Mouse (Mus musculus): ENCODE data around the gene Obscn. TPM values are rescaled to one million over a fixed set of nuclear protein-coding genes. Genes with fewer than 3 reads are reported as not detected.

Obscn gene
- total and polyA plus RNA-seq, 2 experiments from 2014 or later = 0.38 to 2.1 TPM

DNA sequence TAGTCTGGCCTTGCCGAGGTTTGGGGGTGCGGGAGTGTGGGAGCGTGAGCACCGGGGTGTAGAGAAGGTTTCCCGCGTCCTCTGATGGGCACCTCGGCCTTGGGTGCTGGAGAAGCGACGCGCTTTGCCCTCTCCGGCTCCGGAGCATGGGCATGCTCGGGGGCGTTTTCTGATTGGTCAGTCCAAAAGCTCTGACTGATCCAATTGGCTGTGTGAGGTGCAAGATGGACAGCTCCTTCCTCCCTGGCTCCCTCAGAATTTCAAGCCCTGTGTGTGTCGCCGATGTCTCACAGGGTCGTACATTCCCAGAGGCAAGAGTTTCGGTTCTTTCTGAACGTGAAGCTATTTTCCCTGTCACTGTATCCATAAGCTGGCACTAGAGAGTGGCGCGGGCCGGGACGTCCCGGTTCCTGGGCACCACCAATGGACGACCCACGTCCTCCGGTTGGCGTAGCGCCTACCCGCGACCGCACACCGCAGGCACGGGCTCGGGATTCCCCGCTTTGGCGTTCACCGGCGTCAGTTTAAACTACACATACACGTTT is 176.2 kb downstream of the Obscn start:
- peak overlapping the region; percentile 41 for H3K4me3 ChIP-seq (ENCODE audit: low read depth, low read length)
- H3K27me3 ChIP-seq (ENCODE audit: insufficient read depth, low read length) = no peaks in the 10 kb centered on the region
- H3K9me3 ChIP-seq (ENCODE audit: low read length) = no peaks in the 10 kb centered on the region
- peak overlapping the region; percentile 71 for H3K4me2 ChIP-seq (ENCODE audit: low read depth, low read length, poor library complexity, severe bottlenecking)
- DNase-seq (ENCODE audit: low spot score) = peak; percentile 91
- ATAC-seq (ENCODE audit: low FRiP score) = peak; percentile 83
- peak overlapping the region; percentile 62 for H3K9ac ChIP-seq (replicated peaks; ENCODE audit: low read length, poor library complexity, severe bottlenecking)
- H3K27ac ChIP-seq (ENCODE audit: low read depth, low read length) = peak overlapping the region; percentile 73
- 2% methylated on average over 40 of the region's 40 CpGs for WGBS
- H3K4me1 ChIP-seq (ENCODE audit: insufficient read depth, low read length) = peaks cover 9% of the 10 kb centered on the region
- H3K36me3 ChIP-seq (ENCODE audit: insufficient read depth, low read length) = no peaks in the 10 kb centered on the region
- peak; percentile 60 for TF ChIP-seq CTCF (IDR thresholded peaks at IDR 0.05)

DNA sequence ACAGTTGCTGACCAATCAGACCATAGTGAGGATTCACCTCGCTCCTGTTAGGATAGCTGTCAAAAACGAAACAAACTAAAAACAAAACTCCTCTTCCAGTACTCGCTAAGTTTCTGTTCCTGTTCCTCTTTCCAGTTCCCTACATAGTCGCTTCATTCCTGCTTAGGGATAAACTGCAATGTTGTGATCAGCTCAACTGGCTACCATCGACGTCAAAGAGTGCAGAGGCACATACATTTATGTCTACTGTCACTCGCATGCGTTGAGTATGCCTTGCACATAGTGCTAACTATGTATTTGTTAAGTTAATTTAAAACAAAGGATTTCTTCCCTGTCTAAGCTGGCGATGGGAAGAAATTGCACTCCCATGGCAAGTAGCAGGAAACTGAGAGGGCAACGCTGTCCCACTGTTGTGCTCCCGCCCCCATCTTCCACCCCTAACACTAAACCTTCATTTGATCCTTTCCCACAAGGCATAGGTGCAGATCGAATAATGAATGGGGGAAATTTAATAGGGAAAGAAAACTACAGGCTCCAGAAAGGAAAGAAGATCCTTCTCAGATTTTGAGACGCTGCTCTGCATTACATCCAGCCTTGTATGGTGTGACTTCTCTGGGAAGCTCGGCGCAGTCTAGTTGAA is 176.9 kb downstream of the Obscn start:
- no peaks in the 10 kb centered on the region for H3K9me3 ChIP-seq (ENCODE audit: low read length)
- H3K9ac ChIP-seq (replicated peaks; ENCODE audit: low read length, poor library complexity, severe bottlenecking) = peak overlapping the region; percentile 62; the same call in 1 of the 2 replicates
- DNase-seq (ENCODE audit: low spot score) = no peak
- peak overlapping the region; percentile 71 for H3K4me2 ChIP-seq (ENCODE audit: low read depth, low read length, poor library complexity, severe bottlenecking)
- H3K27me3 ChIP-seq (ENCODE audit: insufficient read depth, low read length) = no peaks in the 10 kb centered on the region
- peak overlapping the region; percentile 41 for H3K4me3 ChIP-seq (ENCODE audit: low read depth, low read length)
- TF ChIP-seq CTCF (IDR thresholded peaks at IDR 0.05) = no peak
- no peaks in the 10 kb centered on the region for H3K36me3 ChIP-seq (ENCODE audit: insufficient read depth, low read length)
- H3K27ac ChIP-seq (ENCODE audit: low read depth, low read length) = peak overlapping the region; percentile 73
- WGBS = 31% methylated on average over 15 of the region's 15 CpGs
- H3K4me1 ChIP-seq (ENCODE audit: insufficient read depth, low read length) = peaks cover 9% of the 10 kb centered on the region
- no peak for ATAC-seq (ENCODE audit: low FRiP score)

DNA sequence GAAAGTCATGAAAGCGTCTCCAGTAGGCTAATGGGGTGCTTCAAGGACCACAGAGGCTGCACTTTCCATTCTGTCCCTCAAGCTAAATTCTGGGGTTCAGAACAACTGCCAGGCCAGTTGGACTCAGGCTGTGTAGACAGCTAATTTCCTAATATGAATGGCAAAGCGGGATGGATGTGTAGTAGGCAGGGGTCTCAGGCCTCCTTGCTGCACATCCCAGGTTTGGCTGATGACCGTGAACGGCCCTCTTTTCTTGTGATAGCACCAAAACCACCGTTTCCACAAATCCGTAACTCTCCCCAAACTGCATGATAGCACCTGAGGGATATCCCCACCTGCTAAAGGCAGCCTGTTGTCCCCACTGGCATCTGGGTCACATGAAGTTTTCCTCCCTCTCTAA is 177.7 kb downstream of the Obscn start:
- H3K4me1 ChIP-seq (ENCODE audit: insufficient read depth, low read length) = peaks cover 9% of the 10 kb centered on the region
- DNase-seq (ENCODE audit: low spot score) (no peak), ATAC-seq (ENCODE audit: low FRiP score) (no peak)
- 79% methylated on average over 6 of the region's 6 CpGs for WGBS
- no peaks in the 10 kb centered on the region for H3K9me3 ChIP-seq (ENCODE audit: low read length)
- H3K4me3 ChIP-seq (ENCODE audit: low read depth, low read length) = no peak overlapping the region
- TF ChIP-seq CTCF (IDR thresholded peaks at IDR 0.05) = no peak
- peak overlapping the region; percentile 1 for H3K4me2 ChIP-seq (ENCODE audit: low read depth, low read length, poor library complexity, severe bottlenecking)
- no peak overlapping the region for H3K27ac ChIP-seq (ENCODE audit: low read depth, low read length)
- no peaks in the 10 kb centered on the region for H3K27me3 ChIP-seq (ENCODE audit: insufficient read depth, low read length)
- H3K9ac ChIP-seq (replicated peaks; ENCODE audit: low read length, poor library complexity, severe bottlenecking) = no peak overlapping the region
- H3K36me3 ChIP-seq (ENCODE audit: insufficient read depth, low read length) = no peaks in the 10 kb centered on the region

DNA sequence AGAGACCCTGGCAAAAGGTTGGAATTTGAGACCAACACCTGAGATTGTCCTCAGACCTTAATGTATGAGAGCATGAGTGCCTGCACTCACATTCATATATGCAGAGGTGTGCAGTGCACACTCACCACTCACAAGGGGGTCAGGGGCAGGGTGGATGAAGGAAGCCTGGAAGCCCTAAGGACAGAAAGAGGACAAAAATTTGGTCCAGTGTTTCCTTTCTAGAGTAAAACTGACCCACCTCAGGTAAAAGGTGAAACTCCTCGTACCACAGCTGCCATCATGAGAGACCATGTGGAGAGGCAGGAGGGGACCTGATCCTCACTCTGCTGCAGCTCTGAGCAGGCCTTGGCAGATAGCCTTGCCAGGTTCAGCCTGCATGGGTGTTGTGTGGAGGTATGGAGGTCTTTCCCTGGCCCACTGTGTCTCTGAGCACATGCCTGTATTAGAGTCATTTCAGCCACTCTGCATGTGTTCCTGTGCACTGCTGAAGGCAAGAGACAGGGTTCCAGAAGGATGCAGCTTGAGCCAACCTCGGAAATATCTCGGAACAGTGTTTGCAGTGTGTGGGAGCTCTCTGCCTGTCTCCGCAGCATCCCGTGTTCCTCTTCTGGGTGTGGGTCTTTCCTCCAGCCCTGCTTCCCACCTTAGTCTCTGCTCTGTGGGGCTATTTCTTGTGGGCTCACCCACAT is 178.8 kb downstream of the Obscn start:
- H3K36me3 ChIP-seq (ENCODE audit: insufficient read depth, low read length) = no peaks in the 10 kb centered on the region
- H3K4me1 ChIP-seq (ENCODE audit: insufficient read depth, low read length) = peaks cover 9% of the 10 kb centered on the region
- ATAC-seq (ENCODE audit: low FRiP score) = no peak
- WGBS = 89% methylated on average over 5 of the region's 5 CpGs
- no peaks in the 10 kb centered on the region for H3K9me3 ChIP-seq (ENCODE audit: low read length)
- peak overlapping the region; percentile 67 for H3K4me2 ChIP-seq (ENCODE audit: low read depth, low read length, poor library complexity, severe bottlenecking)
- H3K9ac ChIP-seq (replicated peaks; ENCODE audit: low read length, poor library complexity, severe bottlenecking) = peak overlapping the region; percentile 82
- TF ChIP-seq CTCF (IDR thresholded peaks at IDR 0.05) = no peak
- no peaks in the 10 kb centered on the region for H3K27me3 ChIP-seq (ENCODE audit: insufficient read depth, low read length)
- H3K4me3 ChIP-seq (ENCODE audit: low read depth, low read length) = peak overlapping the region; percentile 81
- H3K27ac ChIP-seq (ENCODE audit: low read depth, low read length) = no peak overlapping the region
- no peak for DNase-seq (ENCODE audit: low spot score)

DNA sequence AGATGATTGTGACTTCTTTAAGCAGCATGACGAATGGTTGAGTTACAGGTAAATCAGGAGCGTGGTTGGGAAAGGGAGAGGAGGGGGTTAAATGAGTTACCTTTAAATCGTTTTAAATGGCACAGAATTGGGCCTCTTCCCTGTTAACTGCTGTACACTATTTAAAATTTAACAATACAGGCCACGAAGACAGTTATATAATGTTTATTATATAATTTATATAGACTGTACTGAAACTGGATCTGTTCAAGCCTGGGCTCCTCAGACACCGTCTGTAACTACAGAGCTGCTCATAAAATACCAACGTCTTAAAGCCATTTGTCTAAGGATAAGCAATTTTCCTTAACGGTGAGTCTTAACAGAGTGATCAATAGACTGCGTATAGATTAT is 180.3 kb downstream of the Obscn start:
- peaks cover 13% of the 10 kb centered on the region for H3K4me1 ChIP-seq (ENCODE audit: insufficient read depth, low read length)
- 15% methylated on average over 8 of the region's 8 CpGs for WGBS
- no peak overlapping the region for H3K27ac ChIP-seq (ENCODE audit: low read depth, low read length)
- no peaks in the 10 kb centered on the region for H3K27me3 ChIP-seq (ENCODE audit: insufficient read depth, low read length)
- peak overlapping the region; percentile 67 for H3K4me2 ChIP-seq (ENCODE audit: low read depth, low read length, poor library complexity, severe bottlenecking)
- H3K9ac ChIP-seq (replicated peaks; ENCODE audit: low read length, poor library complexity, severe bottlenecking) = peak overlapping the region; percentile 82
- TF ChIP-seq CTCF (IDR thresholded peaks at IDR 0.05) = no peak
- H3K4me3 ChIP-seq (ENCODE audit: low read depth, low read length) = peak overlapping the region; percentile 81
- H3K9me3 ChIP-seq (ENCODE audit: low read length) = no peaks in the 10 kb centered on the region
- H3K36me3 ChIP-seq (ENCODE audit: insufficient read depth, low read length) = no peaks in the 10 kb centered on the region
- DNase-seq (ENCODE audit: low spot score) (no peak), ATAC-seq (ENCODE audit: low FRiP score) (no peak)

Measured in midbrain, postnatal 0 days (tissue).